Mouse (Mus musculus): ENCODE results near the gene Tbx18.

- TF ChIP-seq CHD2 (IDR thresholded peaks at IDR 0.05; ENCODE audit: low read depth, low read length): no peak
- no peak for TF ChIP-seq MAFK (IDR thresholded peaks at IDR 0.05; ENCODE audit: insufficient read depth, low read depth, low read length)
- no peak for TF ChIP-seq ZC3H11A (IDR thresholded peaks at IDR 0.05; ENCODE audit: borderline replicate concordance, low read depth, low read length)
- no peak for TF ChIP-seq ZNF384 (IDR thresholded peaks at IDR 0.05; ENCODE audit: low read depth, low read length)
- no peak for TF ChIP-seq HCFC1 (IDR thresholded peaks at IDR 0.05; ENCODE audit: borderline replicate concordance, insufficient read depth, low read length)
These were observed 20.7 kb downstream of the Tbx18 start for GRCm38 (mm10) chr9:87710360-87710759.
